11 mouse cellular contexts compared by ENCODE assay signal in the genomic region with DNA sequence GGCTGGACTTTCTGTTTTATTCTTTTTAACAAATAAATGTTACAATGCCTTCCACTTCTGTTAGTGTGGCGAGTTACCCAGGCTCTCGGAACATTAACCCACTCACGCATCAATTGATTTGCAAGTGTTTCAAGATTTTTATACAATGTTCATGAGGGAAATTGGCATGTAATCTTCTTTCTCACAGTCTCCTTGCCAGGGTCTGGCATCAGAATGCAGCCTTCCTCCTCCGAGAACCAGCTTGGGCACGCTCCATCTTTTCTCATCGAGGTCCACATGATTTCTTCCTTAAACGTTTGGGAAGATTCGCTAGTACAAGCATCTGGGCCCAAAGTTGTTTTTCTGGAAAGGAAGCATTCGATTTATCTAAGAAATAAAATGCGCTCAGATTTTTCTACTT.
DNase-seq lines count a peak whose midpoint lies in the region; ATAC-seq and TF ChIP-seq lines count a peak whose summit lies in the region.
"Had no signal": no experiment of that assay in that cellular context is flagged by ENCODE, and none has a peak within 500 bp of the region (broad histone marks: within the 10 kb centered on the region; RNA-seq: fewer than 3 reads in every experiment).

No protein-coding gene starts in this region.

- no peak for TF ChIP-seq CTCF in brain, embryonic 14.5 days (IDR thresholded peaks at IDR 0.05; ENCODE audit: borderline replicate concordance, extremely low read depth, insufficient read depth, insufficient read length)

- H3K4me2 ChIP-seq in hindbrain, embryonic 16.5 days (ENCODE audit: low read length): peak overlapping the region; percentile 33
- no peak overlapping the region for H3K4me2 ChIP-seq in kidney, embryonic 14.5 days (replicated peaks; ENCODE audit: low read depth, low read length)

- H3K4me1 ChIP-seq in hindbrain, embryonic 16.5 days (ENCODE audit: control insufficient read depth, insufficient read depth, low read depth, low read length): peaks cover 5% of the 10 kb centered on the region
- 0 out of 2 replicates have a peak, but pooled peaks cover 3% of the 10 kb centered on the region for H3K4me1 ChIP-seq in kidney, embryonic 14.5 days (ENCODE audit: control insufficient read depth, insufficient read depth, low read length)

- ATAC-seq in frontal cortex, adult (ENCODE audit: low TSS enrichment): peak; percentile 80; the same call in 1 of the 2 replicates
- peak; percentile 60; the same call in 1 of the 2 replicates for ATAC-seq in hindbrain, embryonic 16.5 days
- no peak for ATAC-seq in kidney, embryonic 14.5 days (ENCODE audit: low FRiP score, low TSS enrichment)
- no peak for ATAC-seq in erythroblast, adult 5-6 weeks (replicated peaks; ENCODE audit: low FRiP score, poor library complexity, severe bottlenecking)

- H3K27ac ChIP-seq in hindbrain, embryonic 16.5 days (ENCODE audit: low read depth, low read length): peak overlapping the region; percentile 61; the same call in 1 of the 2 replicates
- no peak overlapping the region for H3K27ac ChIP-seq in kidney, embryonic 14.5 days (ENCODE audit: low read depth, low read length)
- H3K27ac ChIP-seq: kidney, postnatal 0 days had no signal

- no peaks in the 10 kb centered on the region for H3K27me3 ChIP-seq in hindbrain, embryonic 16.5 days (replicated peaks; ENCODE audit: control insufficient read depth, insufficient read depth, low read length)
- H3K27me3 ChIP-seq in kidney, embryonic 14.5 days (ENCODE audit: control insufficient read depth, insufficient read depth, low read length): no peaks in the 10 kb centered on the region

- no peak overlapping the region for H3K9ac ChIP-seq in hindbrain, embryonic 16.5 days (ENCODE audit: low read depth, low read length)
- no peak overlapping the region for H3K9ac ChIP-seq in kidney, embryonic 14.5 days (ENCODE audit: low read depth, low read length)

- H3K4me3 ChIP-seq in hindbrain, embryonic 16.5 days (ENCODE audit: low read length): no peak overlapping the region
- H3K4me3 ChIP-seq in kidney, embryonic 14.5 days (ENCODE audit: low read length): no peak overlapping the region
- H3K4me3 ChIP-seq: myocyte had no signal

- no peak for TF ChIP-seq POLR2A in brain, embryonic 14.5 days (IDR thresholded peaks at IDR 0.05; ENCODE audit: borderline replicate concordance, extremely low read depth, insufficient read depth, insufficient read length, poor library complexity, severe bottlenecking)

- no peaks in the 10 kb centered on the region; the same call in 1 of the 2 replicates for H3K9me3 ChIP-seq in hindbrain, embryonic 16.5 days (ENCODE audit: control insufficient read depth, low read length)
- no peaks in the 10 kb centered on the region for H3K9me3 ChIP-seq in kidney, embryonic 14.5 days (ENCODE audit: control insufficient read depth, low read length)

- no peaks in the 10 kb centered on the region for H3K36me3 ChIP-seq in hindbrain, embryonic 16.5 days (ENCODE audit: control insufficient read depth, insufficient read depth, low read length)
- H3K36me3 ChIP-seq in kidney, embryonic 14.5 days (ENCODE audit: control insufficient read depth, insufficient read depth, low read length): no peaks in the 10 kb centered on the region

- WGBS in hindbrain, embryonic 16.5 days: 44% methylated on average over 10 of the region's 10 CpGs
- WGBS in kidney, embryonic 14.5 days: 87% methylated on average over 10 of the region's 10 CpGs

- no peak for DNase-seq in frontal cortex, postnatal 25 days (ENCODE audit: low spot score in 2 of 2)
- peak; percentile 75 for DNase-seq in brain, embryonic 14.5 days (ENCODE audit: low read depth)
- DNase-seq in left cerebral cortex, postnatal 4 days: peak; percentile 63
- DNase-seq in urinary bladder, adult 18-20 months (ENCODE audit: low spot score in 2 of 2): no peak
- DNase-seq: liver had no signal

- intact Hi-C loops in left cerebral cortex, postnatal 4 days (cut with DNase I): loop anchor here (5.0 kb wide), 1 partner anchor 543 kb away; no protein-coding TSS in a partner anchor

Comparison
In these comparisons a context has a peak if more than half of its experiments do, and no peak if none do; other contexts are left out.
1. ATAC-seq: peak in frontal cortex, adult (single experiment) and hindbrain, embryonic 16.5 days (single experiment); none in kidney, embryonic 14.5 days (single experiment) and erythroblast, adult 5-6 weeks (single experiment).
2. DNase-seq: peak in brain, embryonic 14.5 days (single experiment) and left cerebral cortex, postnatal 4 days (single experiment); none in frontal cortex, postnatal 25 days (0 of 2) and urinary bladder, adult 18-20 months (0 of 2).